Mouse (Mus musculus): ENCODE data around the gene Pcdh15.

- TF ChIP-seq GATA1 (IDR thresholded peaks at IDR 0.05; ENCODE audit: low read length): no peak
- TF ChIP-seq TAL1 (IDR thresholded peaks at IDR 0.05; ENCODE audit: low read length): no peak
These were observed 1205.0 kb downstream of the Pcdh15 start for GRCm38 (mm10) chr10:74304120-74304519.
